Mouse (Mus musculus) adrenal gland, adult 2 months (tissue): ENCODE measurements at regions not wholly inside any gene's neighbourhood (a gene's known extent, or its start where the extent isn't known, plus 50 kb on each side); places are given as distances from the start of the nearest gene placed in this dataset.

ENCODE experiments used
- microRNA-seq, 2 experiments: library from miRNA; unstranded; fragments of <30 nt; microRNA quantifications; one replicate each; pipeline ENCODE4 v1.2.0; 2021

Small RNA genes lying in the stretch of these regions (microRNA-seq; reads per million reads assigned to microRNA genes)
- gene Gm22466 (0 reads per million in 2 experiments), gene Gm23490 (0 reads per million in 2 experiments), gene Gm23873 (0 to 0.44 reads per million in 2 experiments), gene Gm23917 (0 reads per million in 2 experiments), gene Gm23962 (0 reads per million in 2 experiments), gene Gm25533 (0 reads per million in 2 experiments), gene Mir344 (0 reads per million in 2 experiments), gene Mir344b (0.41 to 0.44 reads per million in 2 experiments), gene Mir344c (0 reads per million in 2 experiments), gene Mir344d-1 (0 reads per million in 2 experiments), gene Mir344d-2 (0 reads per million in 2 experiments), gene Mir344d-3 (0 reads per million in 2 experiments), gene Mir344e (0 reads per million in 2 experiments), gene Mir344h-1 (0 reads per million in 2 experiments), gene Mir344h-2 (0 reads per million in 2 experiments)
